Mouse (Mus musculus) adrenal gland, adult 18-20 months (tissue): ENCODE data around the gene 4931428F04Rik. TPM values are rescaled to one million over a fixed set of nuclear protein-coding genes. Genes with fewer than 3 reads are reported as not detected.

Experiments
- DNase-seq, 2 experiments: peaks; one replicate each; pipeline ENCODE4 v3.0.0; 2021 to 2022; ENCODE audit warnings: low spot score in 2 of 2
- total RNA-seq, 2 experiments: library from RNA; stranded (reverse); gene quantifications; 1 replicate in 1 of 2; 2 replicates in 1 of 2; pipeline ENCODE4 v1.2.3; 2021

The 4931428F04Rik gene
- total RNA-seq, 2 experiments from 2014 or later: 2.2 to 2.8 TPM

DNA sequence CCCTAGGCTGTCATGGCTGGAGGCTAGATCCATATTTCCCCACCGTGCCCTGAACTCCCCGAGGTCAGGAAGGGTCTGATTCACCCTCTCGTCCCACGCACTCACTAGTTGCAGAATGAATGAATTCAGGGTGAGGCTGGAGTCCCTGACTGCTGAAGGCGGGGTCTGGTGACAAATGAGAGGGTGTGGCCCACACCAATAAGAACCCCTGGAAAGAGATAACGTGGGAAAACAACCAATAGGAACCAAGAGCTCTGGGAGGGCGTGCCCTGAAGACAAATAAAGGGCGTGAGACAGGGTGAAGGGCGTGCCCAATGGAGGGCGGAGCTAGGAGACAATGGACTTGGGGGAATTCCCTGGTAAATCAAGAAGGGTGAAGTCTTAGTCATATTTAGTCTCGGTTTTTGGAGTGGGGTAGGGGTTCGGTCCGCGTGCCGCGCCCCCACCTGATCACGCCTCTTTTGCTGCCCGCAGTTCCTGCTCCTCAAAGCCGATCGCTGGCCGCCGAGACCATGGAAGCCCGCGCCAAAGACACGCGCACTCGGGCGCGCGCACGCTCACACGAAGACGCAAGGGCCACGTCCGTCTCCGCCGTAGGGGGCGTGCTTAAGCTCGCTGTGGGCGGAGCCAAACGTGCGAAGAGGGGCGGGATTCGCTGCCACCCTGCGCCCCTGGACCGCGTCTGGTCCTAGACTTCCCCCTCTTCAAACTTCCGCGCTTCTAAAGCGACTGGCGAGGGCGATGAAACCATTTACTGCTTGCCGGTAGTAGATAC is 519 bp downstream of the 4931428F04Rik start:
- peak; percentile 90 to 92 for DNase-seq

DNA sequence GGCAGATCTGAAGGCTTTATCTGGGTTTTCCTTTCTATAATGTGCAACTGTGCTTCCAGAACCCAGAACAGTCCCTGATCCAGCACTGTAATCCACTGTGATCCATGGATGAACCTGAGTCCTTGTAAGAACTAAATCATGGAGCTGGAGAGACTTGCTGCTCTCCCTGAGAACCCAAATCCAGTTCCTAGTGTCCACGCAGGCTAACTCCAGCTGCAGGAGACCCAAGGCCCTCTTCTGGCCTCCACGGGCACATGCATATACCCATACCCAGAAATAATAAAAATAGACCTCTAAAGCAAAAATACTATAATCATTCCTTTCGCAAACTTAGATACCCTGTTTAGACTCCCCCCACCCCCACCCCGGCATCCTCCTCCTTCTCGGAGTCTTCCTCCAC is 1.4 kb downstream of the 4931428F04Rik start:
- DNase-seq: no peak

DNA sequence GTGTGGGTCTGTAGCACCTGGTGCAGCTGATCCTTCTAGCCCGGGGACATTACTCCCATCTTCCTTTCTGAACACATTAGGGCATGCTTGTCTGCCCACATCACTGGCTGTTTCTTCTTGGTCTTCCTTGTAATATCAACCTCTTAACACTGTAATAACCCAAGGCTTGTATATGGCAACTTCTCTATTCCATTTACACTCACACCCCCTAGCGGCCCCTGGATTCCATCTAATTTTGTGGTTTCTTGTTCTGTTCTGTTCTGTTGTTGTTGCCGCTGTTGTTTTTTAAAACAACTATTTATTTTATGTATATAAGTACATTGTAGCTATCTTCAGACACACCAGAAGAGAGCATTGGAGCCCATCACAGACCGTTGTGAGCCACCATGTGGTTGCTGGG is 2.8 kb downstream of the 4931428F04Rik start:
- DNase-seq: no peak

DNA sequence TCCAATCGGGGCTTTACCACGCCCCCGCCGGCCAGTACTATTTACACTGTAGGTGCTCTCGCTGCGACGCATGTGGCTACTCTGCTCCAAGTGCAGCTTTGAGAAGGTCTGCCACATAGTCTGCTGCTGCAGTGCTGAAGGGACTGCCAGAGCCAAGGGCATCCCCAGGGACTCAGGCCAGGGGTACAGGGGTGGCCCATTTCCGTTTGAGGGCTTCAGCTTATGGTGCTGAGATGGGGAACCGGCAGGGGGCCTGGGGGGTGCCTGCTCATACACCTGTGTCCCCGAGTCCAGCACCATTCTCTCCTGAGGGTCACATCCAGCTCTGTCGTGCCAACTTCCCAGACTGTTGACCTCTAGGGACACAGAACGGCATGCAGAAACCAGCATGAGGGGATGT is 4.2 kb downstream of the 4931428F04Rik start:
- no peak for DNase-seq

DNA sequence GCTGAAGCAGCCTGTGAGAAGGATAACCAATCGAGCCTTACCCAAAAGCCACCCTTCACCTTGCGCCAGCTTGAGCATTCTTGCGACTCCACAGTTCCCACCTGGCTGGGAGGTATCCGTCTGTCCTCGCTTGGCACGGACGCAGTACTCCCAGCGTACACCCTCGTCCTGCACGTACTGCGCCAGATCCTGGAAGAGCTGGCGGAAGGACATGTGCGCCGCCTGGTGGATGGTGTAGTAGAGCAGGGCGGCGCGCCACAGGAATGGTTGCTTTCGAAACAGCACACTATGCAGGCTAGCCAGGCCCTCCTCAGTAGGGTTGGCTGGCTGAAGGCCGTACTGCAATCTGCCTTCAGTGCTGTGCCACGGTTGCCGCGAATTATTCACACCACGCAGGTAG is 6.6 kb downstream of the 4931428F04Rik start:
- DNase-seq: peak; percentile 51 to 72

DNA sequence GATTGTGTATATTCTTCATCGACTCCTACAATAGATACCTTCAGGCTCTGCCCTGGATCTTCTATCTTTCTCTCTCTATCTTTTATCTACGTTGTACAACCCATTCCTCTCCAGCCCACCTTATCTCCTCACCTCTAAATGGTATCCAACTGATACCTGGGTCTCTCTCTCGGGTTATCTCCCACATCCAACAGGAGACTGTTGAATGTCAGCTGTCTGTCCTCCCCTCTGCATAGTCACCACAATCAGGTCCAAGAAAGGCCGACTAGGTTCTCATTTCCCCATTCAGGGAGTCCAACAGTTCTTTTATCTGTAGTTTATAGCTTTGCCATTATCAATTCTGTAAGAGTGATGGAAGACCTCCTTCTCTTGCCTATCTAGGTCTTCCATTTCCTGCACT is 7.4 kb downstream of the 4931428F04Rik start:
- no peak for DNase-seq

DNA sequence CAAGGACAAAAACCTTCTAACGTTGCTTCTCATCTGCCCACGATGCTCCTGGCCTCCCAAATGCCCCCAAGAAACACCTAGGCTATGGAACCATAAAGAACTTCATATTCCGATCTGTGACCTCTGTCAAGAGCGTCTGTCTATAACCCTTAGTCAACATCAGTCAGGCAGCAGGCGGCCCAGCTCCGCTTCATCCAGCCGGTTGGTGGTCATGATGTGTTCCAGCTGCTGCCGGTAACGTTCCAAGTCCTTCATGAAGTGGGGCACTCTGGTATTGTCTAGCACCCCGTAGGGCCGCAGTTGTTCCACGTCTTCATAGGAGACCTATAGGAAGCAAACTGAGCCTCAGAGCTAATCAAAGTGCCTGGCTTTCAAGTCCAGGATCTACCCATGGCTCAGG is 7.8 kb downstream of the 4931428F04Rik start:
- DNase-seq: no peak

DNA sequence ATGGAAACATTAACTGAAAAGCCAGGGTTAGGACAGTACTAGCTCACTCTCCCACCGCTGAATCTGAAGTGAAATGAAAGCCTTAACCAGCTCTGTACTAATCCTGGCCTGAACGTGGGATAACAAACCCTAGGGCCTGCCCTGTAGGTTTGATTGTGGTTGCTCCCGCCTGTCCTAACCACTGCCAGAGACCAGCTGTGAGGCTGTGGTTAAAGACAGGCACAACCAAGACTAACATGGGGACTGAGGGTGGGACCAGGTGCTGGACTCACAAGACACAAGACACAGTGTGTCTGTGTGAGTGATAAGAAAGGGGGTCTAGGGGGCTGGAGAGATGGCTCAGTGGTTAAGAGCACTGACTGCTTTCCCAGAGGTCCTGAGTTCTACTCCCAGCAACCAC is 9.1 kb downstream of the 4931428F04Rik start:
- no peak for DNase-seq

DNA sequence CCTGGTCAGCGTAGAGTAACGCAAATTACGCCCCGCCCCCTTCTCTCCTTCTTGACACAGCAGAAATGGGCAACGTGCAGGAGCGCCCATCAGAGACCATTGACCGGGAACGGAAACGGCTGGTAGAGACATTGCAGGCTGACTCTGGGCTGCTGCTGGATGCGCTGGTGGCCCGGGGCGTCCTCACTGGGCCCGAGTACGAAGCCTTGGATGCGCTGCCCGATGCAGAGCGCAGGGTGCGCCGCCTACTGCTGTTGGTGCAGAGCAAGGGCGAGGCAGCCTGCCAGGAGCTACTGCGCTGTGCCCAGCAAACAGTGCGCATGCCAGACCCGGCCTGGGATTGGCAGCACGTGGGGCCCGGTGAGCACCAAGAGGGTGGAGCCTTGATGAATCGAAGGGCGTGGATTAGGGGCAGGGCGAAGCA is 10.7 kb downstream of the 4931428F04Rik start:
- DNase-seq: peak; percentile 68 to 78

DNA sequence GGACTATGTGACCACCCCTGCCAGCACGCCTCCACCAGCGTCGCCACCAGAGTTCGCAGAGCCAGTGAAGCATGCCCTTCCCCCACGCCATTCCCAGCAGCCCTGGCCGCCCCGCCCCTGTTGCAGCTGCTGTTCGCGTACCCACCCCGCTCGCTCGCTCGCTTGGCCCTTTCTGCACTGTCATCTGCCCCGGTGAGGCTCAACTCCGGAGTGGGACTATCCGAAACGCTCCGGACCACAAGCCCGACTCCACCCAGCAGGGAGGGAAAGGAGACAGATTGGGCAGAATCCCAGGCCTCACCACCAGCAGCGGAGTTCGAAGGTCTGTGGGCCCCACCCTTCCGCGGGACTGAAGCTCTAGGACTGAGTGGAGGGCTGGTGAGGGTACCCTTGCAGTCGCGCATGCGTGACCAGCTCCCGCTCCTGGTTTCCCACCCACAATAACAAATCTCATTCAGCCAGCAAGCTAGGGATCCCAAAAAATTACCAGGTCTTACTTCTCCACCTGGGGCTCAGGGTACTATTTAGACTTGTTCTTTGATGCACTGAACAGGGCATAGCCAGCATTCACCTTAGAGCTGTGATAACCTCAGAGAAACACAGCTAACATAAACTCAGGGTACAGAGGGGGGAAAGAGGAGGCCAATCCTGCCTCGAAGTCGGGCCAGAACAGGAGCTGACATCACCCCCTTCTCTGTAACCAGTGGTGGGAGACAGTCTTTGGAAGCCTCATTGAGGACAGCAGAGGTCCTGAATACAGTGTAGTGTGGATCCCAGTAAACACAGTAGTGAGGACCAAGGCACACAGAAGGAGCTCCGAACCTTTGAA is 13.2 kb downstream of the 4931428F04Rik start:
- peak; percentile 41 to 57 for DNase-seq

DNA sequence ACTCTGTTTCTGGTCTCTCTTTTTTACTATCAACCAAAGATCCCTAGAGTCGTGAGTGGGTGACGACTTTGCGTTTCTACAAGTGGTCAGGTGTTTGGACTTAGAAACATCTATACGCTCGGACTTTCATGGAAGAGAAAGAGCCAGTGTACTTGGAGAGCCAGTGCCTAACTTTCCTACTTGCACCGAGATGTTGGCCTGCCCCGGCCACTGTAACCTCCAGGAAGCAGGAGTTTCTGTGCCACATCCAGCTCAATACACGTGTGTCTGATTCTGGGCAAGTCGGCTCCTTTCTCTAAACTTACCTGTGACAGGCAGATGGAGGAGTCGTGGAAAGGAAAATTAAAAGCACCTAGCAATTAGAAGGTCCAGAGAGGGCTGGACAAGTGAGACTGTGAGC is 13.8 kb downstream of the 4931428F04Rik start, which contains the start of gene Nol3:
TSS of gene Nol3 (plus strand) at position 301 of the 400 bp plus-strand sequence.
- DNase-seq: no peak

DNA sequence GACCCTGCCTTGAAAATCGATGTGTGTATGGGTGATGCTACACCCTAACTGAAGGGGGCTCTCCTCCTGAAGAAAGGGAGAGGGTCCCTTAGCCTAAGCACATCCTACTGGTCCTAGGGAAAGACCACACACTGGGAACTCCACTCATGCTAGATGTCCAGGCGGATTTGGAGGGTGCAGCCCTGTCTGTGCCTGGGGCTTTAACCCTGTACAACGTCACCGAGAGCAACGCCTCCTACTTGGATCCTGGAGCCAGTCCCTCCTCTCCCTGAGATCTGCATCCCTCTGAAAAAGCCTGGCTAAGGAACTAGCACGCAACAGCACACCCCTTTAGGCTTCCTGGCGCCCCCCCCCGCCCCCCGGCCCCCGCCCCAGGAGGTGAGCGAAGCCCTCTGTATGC is 14.3 kb downstream of the 4931428F04Rik start:
- DNase-seq: no peak

DNA sequence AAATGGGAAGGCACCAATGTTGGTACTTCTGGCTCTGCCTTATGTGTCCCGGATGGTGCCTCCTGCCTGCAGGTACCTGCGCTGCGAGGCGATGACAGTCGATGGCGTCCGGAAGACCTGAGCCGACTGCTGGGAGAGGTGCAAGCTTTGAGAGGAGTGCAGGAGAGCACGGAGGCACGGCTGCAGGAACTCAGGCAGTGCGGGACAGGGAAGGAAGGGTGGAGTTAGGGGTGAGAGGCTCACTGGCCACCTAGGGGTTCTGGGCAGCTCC is 18.8 kb downstream of the 4931428F04Rik start:
- no peak for DNase-seq

DNA sequence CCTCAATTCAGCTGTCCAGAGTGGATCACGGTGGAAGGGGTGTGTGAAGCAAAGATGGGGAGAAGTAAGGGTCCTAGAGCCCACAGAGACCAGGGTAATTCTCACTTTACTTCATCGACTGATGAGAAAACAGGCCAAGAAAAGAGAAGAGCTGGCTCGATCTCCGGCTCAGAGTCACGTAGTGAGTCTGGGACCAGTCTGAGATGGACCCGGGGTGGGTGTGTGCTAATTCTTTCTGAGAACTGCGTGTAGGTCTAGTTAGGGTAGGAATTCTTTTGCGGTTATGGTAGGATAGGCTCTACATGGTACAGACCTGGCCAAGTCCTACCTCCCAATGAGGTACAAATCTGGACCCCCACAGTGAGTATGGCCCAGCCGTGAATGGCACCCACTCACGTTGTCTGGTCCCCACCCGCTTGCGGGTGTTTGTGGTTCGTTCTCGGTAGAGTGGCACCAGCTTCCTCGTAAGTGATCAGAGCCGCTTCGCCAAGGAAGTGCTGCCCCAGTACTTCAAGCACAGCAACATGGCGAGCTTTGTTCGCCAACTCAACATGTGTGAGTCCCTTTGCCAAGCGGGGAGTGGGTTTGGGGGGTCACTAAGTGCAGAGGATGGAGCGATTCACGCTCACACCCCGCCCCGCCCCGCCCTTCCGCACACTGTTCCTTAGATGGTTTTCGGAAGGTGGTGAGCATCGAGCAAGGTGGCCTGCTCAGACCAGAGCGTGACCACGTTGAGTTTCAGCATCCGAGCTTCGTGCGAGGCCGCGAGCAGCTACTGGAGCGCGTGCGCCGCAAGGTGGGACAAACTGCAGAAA is 19.4 kb downstream of the 4931428F04Rik start:
- DNase-seq: no peak

DNA sequence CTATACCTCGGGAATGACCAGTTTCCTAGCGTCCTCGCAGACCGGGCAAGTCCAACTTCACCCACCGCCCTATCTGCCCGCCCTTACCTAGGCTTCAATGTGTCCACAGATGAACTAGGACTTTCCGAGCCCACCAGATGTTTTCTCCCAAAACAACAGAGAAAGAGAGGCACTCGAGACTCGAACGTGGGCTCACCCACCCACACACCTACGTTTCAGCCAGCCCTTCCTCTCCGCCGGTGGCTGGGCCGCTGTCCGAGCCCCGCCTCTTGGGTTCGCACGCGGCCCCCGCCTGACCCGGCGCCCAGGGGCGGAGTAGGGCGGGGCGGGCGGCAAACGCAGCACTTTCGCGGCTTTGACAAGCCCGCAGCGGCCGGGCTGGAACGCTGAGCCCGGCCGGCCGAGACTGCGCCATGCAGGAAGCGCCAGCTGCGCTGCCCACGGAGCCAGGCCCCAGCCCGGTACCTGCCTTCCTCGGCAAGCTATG is 20.2 kb downstream of the 4931428F04Rik start, which contains the start of gene Hsf4:
TSS of gene Hsf4 (plus strand) at position 341 of the 487 bp plus-strand sequence.
- peak; percentile 67 to 76 for DNase-seq

DNA sequence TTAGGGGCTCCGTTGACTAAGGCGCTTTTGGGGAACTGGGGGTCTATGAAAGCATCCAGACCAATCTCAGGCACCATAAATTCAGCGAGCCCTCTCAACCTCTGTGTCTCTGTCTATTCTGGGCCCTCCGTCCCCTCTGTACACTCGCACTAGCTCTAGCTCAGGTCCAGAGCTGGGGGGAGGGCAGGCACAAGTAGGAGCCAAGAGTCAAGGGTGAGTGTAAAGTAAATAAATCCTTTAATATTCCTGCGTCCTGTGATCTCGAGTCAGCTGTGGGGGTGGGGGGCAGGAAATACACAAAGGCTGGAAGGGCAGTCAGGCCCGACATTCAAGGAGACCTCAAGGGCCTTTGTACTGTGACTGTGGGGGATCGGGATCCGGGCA is 20.6 kb downstream of the 4931428F04Rik start:
- no peak for DNase-seq

DNA sequence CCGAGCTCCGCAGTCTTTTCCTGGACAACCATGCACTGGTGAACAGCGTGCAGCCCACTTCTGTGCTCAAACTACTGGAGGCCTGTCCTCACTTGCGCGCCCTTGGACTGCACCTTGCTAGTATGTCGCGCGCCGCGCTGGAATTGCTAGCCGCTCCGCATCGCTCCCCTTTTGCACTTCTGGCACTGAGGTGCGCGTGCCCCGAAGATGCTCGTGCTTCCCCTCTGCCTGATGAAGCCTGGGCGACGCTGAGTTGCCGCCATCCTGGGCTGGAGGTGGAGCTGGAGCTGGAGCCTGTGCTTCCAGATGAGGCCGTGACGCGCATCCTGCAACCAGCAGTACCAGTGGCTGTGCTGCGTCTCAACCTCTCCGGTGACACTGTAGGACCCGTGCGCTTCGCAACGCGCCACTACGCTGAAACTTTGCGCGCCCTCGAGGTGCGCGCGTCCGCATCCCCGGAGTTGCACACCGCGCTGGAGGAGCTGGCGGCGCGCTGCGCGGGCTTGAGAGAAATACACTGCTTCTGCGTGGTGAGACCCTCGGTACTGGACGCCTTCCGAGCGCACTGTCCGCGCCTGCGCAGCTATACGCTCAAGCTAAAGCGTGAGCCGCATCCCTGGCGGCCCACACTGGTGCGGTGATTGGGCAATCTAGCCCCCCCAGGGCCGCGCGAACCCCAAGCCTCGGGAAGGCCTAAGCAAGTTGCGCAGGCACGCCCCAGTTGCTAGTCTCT is 21.2 kb downstream of the 4931428F04Rik start:
- DNase-seq: no peak

DNA sequence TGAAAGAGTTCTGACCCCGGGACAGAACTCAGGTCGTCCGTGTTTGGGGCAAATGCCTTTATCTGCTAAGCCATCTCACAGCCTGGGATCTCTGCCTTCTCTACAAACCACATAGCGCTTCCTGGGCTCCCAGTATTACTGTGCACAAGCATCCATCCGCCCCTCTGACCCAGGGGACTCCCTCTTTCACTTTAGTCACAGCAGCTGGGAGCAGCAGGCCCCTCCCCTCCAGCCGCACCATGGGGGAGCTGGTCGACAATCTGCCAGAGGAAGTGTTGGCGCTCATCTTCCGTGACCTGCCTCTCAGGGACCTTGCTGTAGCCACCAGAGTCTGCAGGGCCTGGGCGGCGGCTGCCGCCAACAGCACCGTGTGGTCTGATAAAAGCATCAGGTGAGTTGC is 22.9 kb downstream of the 4931428F04Rik start:
- no peak for DNase-seq

DNA sequence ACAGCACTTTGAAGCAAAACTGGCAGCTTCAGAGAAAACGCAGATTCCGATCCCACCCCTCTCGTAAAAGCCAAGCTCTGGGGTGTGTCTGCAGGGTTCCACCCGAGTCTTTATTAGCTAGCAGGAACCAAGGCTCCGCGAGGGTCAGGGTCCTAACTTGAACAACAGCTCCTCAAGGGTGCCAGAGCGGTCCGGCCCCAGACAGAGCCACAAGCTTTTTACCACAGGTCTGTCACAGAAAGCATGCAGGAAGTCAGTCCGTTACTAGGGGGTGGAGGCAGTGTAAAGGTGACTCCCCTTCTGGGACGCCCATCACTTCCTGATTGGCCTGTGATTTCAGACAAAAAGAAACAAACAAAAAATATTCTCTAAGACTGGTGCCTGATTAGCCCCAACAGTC is 24.5 kb downstream of the 4931428F04Rik start:
- no peak for DNase-seq
